Mouse (Mus musculus) skeletal muscle tissue, adult 2 months (tissue): Measurements from ENCODE around the gene Morn3.
A peak's percentile ranks its signal among the peaks of the same experiment; 100 is the strongest.

Experiments used
- DNase-seq: peaks from one replicate; pipeline ENCODE4 v3.0.0-alpha.2; 2012; ENCODE audit warnings: low read depth, low spot score

Morn3 gene

DNA sequence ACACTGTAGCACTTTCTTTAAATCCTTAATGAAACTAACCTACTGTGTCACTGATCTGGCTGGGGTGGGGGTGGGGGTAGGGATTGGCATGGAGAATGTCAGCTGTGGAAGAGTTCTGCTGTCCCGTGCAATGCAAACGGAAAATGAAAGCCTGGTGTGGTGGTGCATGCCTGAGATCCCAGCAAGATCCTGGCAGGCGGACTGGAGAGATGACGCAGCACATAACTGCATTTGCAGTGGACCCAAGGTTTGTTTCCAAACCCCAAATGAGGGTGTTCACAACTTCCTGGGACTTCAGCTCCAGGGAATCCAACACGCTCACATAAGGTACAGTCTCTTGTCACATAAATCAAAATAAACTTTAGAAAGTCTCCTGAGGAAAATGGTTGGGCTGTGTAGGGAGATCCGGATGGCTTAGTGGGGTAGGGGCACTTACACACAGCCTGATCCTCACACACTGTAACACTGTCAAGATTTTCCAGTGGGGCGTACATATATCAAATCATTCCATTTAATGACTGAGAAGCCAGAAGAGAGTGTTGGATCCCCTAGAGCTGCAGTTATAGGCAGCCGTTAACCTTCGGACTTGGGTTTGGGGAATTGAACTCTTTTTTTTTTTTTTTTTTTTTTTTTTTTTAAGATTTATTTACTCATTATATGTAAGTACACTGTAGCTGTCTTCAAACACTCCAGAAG lies 14.0 kb upstream of the Morn3 start:
- DNase-seq, result peak; percentile 70

DNA sequence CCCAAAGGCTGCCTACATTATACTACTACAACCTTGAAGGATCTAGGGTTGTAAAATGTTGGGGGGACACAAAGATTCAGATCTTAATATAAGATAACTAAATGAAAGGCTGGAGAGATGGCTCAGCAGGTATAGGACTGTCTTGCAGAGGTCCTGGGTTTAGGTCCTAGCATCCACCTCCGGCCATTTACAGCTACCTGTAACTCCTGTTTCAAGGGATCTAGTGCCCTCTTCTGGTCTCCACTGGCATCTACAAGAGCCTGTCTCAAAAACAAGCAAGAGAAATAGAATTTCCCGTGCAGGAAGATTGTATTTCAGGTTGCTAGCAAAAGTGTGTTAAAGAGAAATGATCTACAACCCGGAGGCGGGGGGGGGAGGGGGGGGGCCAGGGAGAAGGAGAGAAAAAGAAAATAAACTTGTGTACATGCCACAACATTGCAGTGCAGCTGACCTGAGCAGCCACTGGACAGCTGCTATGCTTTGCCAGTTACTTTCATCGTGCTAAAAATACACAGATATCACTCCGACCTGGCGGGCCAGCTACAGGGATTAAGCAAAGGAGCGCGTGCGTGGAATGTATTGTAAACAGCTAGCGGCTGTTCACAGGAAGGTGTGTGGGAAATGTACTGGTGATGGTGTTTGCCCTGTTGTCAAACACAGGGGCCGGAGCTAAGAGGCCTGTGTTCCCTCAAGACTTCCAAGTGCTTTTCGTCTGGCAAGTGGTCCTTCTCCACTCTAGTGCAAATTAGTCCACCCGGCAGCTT lies 13.1 kb upstream of the Morn3 start:
- DNase-seq, result peak; percentile 78

DNA sequence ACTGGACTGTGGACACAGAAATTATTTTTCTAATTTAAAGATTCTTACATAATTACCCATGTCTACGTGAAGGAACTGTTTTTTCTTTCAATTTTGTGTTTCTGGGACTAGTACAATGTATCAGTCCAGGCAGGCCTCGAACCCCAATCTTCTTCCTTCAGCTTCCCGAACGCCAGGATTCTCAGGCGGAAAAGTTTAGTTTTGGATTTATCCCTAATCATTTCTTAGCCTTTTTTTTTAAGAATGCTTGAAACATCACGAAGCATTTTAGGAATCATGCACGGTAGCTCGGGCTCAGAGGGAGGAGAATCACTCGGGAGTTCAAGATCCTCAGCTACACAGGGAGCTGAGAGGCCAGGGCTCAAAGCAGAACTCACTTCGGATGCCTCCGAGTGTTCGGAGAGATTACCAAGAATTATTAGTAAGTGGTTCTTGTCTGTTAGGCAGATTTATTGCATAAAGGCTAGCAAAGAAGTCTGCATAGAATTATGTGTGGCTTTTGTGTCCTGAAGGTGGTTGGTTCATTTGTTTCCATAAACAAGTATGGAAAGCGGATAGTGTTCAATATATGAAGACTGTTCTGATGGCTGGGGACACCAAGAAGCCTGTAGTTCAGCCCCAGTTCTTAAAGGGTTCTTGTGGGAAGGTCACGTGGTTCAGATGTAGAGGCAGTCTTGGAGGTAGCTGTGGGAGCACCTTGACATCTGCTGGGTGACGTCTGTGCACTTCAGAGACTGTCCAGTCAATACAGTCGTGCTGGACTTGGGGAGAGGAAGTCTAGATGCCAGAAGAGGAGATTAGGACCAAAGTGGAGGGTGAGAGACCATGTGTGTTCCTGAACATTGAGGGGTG lies 11.7 kb upstream of the Morn3 start:
- DNase-seq, result no peak

DNA sequence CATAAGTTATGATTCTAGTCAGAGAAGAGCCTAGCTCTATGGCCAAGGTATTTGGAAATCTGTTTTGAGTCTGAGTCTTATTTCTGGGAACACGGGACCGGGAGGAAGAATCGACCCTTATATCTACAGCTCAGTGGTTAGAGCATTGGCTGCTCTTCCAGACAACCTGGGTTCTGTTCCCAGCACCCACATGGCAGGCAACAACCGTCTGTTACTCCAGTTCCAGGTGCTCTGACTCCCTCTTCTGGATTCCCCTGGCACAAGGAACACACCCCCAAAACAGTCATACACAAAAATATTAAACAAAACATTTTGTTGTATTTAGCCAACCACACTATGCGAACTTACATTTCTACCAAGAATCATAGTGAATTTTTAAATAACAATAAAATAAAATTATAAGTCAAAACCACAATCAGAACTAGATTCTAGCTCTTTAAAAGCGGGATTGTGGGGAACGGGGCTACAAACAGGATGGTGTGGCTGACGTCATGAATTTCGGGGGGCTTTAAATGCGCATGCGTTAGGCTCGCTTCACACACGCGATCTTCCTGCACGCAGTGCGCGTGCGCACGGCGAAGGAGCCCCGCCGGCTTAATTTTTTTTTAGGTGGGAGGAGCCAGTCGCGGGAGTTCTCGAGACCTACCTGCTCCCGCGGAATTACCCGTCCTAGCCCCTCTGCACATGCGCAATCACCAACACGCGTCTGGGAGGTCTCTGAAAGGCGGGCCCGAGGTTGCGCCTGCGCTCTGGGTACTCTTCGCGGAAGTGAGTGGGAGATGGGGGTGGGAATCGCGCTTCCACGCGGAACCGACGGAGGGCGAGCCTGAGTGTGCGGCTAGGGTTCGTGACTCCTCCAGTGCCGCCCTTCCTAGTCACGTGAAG lies 10.8 kb upstream of the Morn3 start:
- peak; percentile 100 for DNase-seq

DNA sequence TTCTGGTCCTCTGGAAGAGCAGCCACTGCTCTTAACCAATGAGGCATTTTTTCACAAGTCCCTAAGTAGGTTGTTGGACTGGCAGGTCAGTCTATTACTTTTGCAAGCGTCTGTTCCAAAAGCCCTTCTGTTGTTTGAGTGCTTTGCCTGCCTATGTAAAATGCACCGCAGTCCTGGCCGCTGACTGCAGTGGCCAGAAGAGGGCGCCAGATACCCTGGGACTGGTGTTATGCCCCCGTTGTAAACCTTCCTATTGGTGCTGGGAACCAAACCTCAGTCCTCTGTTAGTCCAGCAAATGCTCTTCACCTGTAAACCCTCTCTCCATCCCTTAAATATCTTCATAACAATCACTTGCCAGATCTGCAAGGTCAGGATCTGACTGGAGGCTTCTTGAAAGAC lies 4.9 kb upstream of the Morn3 start:
- DNase-seq, result no peak

DNA sequence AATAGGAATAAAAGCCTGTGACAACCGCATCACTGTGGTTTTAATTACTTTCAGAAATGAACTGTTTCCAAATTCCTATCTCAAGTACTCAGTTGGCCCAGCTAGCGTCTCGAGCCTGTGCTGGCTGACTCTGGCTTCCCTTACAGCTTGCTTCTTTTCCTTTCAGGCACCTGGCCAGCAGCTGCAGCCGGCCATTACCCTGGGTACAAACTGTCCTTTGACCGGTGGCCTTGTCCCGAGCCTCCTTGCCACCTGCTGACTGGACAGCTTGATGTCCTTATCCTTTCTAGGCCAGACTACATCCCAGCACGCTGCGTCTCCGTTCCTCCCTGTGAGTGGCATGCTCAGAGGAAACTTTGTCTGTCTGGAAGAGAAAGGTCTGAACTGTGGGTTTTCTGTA lies 4.1 kb upstream of the Morn3 start:
- DNase-seq, result peak; percentile 94

DNA sequence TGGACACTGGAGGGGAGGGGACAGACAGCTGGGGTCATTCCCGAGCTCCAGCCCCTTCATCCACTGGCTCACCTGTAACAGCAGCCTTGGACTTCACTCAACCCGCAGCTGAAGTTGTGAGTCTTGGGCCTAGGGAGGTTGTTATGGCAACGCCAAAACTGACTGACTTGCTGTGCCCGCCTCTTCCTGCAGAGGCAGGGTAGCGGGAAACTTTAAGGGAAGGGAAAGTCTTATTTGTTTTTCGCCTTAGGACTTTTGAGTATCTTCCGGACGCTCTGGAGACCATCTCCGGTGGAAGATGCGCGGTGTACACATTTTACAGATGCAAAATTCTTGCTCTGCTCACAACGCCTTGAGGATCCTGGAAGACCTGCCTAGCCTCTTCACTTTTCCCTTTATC lies 2.5 kb upstream of the Morn3 start:
- no peak for DNase-seq

DNA sequence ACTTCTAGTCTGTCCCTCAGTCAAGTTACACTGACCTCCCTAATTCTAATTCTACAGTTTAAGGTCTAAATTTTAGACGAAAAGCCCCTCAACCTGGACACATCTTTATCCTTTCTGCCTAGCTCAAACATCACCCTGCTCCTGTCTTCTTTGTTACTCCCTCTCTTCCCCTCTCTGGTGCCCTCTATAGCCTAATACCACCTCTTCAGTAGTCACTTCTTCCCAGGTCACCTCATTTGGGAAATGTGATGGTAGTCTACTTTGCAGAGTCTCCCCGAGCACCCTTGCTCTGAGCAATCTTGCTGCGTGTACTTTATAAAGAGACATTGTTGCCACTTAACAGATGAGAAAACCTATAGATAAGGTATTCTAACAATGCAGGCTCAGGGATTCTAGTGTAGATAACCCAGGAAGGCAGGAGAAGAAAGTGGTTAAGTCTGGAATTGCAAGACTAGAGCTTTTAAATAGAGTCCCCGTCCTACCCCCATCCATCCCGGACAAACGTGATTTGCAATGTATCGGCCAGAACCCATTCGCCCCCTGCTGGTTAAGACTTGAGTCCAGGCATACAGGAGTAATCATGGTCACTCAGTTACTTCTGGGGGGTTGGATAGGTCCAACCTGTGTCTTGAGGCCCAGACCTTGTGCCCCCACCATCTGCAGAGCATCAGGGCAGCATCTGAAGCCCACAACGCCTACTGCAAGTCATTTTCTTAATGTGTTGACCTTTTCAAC lies 1.1 kb downstream of the Morn3 start:
- peak; percentile 69 for DNase-seq

DNA sequence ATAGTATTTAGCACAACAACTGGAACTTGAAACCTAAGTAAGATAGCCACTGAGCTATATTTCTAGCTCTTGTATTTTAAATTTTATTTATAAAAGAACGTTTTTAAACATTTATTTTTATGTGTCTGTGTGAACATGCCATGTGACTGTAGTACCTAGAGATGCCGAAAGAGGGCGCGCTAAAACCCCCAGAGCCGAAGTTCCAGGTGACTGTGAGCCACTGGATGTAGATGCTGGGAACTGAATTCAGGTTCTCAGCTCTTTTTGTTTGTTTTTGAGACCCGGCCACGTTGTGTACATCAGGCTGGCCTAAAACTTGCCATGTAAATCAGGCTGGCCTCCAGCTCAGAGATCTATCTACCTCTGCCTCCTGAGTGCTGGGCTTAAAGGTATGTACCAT lies 3.0 kb downstream of the Morn3 start:
- no peak for DNase-seq

DNA sequence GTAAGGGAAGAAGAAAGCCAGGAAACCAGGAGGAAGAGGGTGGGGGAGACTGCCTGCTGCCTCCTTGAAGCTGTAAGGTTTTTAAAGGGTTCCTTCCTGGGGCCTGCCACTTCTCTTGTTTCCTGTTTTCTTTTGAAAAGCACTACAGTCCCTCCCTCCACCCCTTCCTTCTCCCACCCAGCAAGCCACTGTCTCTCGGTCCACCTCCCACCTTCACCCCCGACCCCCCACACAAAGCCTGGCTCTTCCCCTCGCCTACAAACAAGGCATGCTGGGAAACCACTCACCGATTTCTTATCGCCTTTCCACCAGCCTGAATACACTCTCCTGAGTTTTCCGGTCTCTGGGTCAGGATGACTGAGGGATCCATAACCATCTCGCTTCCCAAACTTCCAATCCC lies 6.0 kb downstream of the Morn3 start:
- no peak for DNase-seq

DNA sequence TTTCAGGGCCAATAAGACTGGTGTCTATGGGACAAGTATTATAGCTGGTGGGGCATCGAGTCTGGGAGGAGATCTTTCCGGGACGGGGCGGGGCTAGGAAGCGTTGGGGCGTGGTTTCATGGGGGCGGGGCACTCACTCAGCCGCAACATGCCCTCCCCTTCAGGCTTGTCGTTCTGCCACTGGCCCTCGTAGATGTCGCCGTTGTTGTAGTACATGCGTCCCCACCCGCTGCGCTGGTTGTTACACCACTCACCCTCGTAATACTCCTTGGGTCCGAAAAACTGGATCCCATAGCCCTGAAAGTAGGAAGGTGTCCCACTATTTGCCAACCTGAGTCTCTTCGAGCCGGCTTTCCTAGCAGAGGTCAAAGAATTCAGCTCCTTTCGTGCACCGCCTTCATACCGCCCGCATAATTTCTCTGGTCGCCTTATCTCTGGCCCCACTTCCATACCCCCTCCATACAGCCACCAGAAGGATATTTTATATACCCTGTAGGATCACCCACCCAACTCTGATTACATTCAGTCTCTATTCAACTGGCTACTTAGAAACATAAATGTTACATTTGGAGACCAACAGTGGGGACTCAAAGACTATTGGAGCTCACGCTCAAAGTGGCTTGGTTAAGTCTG lies 7.6 kb downstream of the Morn3 start:
- peak; percentile 69 for DNase-seq

DNA sequence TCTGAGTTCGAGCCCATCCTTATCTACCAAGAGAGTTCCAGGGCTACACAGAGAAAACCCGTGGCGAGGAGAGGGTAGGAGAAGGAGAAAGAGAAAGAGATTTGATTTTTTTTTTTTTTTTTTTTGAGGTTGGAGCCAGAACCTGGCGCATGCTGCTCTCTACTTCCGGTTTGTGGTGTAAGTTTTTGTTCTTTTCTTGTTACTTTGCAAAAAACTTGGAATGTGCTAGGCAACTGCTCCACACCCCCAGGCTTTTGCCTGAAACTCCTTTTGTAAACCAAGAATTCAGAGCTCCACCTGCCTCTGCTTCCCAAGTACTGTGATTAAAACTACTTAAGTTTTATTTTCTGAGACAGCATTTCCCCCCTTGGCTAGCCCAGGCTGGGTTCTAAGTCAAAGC lies 8.7 kb downstream of the Morn3 start:
- DNase-seq, result no peak

DNA sequence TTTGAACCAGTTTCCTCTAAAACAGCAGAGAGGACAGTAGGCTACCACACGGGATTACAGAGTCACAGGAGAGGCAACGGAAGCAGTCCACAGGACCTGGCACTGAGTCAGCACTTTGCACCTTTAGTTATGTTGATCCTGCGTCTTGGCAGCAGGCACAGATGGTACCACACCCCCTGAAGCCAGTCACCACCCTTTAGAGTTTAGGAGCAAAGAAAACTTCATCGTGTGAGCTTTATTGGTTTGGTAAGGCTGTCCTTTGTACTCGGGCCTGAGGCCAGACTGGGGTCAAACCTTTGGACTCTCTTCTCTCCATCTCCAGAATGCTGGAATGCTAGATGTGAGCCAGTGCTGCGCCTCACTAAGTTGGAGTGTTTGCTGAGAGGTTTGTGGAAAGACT lies 11.3 kb downstream of the Morn3 start:
- DNase-seq, result no peak

DNA sequence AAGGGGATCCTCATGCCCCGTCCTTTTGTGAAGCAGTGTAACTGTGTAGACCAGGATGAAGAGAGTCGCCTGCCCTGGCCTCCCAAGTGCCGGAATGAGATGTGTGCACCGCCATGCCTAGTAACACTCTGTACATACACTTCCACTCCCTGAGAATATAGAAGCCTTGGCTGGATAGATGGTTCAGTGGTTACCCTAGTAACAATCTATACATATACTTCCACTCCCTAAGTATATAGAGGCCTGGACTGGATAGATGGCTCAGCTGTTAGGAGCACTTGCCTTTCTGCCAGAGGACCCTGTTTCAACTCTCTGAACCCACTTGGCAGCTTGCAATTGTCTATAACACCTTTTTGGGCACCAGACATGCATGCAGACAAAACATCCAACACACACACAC lies 11.7 kb downstream of the Morn3 start:
- DNase-seq, result no peak

DNA sequence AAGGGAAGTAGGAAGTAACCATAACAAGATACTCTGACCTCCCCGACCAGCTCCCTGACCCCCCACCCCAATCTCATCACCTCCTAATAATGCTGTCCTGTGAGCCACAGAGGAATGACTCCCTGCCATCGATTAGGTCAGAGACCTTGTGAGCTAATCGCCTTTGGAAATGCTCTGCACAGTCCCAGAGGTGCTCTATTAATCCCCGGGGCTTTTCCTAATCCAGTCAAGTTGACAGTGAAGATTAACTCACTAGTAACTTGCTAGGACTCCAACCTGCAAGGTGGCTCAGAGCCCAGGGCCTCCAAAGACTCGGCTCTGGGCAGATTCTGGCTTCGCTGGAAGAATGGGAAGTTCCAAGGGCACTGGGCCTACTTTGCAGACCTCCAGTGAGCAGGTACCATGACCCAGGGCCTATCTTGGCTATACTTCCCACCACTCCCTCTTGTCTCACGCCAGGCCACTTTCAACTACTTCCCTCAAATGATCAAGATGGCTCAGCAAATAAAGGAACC lies 13.1 kb downstream of the Morn3 start:
- no peak for DNase-seq

DNA sequence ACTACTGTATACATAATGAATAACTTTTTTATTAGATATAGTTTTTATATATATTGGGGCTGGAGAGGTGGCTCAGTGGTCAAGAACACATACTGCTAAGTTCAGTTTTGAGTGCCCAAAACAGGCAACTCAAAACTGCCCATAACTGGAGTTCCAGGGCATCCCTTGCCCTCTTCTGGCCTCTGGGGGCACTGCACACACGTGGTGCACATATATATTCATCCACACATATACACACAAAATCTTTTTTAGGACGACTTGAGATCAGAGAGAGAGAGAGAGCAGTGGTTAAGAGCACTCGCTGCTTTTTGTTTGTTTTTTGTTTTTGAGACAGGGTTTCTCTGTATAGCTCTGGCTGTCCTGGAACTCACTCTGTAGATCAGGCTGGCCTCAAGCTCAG lies 15.5 kb downstream of the Morn3 start:
- no peak for DNase-seq

DNA sequence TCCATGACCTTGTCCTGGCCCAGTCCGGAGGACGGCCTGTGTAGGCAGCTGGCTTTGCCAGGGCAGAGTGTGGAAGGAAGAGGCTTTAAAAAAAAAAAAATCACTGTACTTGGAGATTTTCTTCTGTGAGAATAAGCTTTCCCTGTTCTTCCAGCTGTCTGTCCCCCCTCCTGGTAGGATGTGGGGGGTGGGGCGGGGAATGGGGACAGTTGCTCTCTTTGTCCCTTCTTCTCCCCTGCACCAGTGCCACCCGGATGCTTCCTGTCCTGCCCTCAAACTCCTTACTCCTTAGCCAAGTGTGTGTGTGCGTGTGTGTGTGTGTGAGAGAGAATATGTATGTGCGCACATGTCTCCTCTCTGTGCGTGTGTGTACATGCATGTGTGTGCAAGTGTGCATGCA lies 17.1 kb downstream of the Morn3 start:
- DNase-seq, result no peak

DNA sequence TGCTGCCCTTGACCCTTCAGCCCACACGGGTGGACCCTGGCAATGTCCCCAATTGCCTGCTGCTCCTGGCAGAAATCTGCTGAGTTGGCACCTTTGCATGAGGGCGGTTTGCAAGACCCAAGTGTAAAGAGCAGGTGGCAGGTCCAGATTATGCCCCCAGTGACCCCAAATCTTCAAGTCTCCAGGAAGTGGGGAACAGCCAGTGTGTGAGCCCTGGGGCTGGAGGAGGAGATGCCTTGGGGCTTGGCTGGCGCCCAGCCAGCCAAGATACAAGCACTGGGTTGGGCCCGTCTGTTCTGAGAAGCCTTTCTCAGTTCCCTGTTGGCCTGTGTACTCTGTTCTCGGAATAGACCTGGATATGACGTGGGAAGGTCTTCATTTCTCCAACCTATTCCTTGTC lies 19.4 kb downstream of the Morn3 start:
- DNase-seq, result peak; percentile 70

DNA sequence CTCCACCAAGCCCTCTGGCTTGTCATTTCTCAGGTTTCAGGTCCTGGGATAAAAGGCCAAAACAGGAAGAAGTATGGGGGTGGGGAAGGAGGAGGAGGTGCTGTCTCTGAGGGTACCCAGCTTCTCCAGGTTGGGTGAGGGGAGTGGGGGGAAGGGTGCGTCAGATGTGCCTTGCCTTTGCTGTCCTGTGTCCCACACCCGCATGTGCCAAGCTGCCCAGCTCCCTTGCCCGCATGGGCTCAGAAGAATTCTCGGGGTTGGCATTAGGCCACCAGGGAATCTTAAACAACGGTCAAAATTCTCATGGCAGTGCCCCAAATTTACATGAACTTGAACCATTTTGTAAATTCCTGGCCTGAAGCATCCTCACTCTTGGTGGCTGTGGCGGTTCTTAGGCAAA lies 20.4 kb downstream of the Morn3 start:
- DNase-seq, result no peak

DNA sequence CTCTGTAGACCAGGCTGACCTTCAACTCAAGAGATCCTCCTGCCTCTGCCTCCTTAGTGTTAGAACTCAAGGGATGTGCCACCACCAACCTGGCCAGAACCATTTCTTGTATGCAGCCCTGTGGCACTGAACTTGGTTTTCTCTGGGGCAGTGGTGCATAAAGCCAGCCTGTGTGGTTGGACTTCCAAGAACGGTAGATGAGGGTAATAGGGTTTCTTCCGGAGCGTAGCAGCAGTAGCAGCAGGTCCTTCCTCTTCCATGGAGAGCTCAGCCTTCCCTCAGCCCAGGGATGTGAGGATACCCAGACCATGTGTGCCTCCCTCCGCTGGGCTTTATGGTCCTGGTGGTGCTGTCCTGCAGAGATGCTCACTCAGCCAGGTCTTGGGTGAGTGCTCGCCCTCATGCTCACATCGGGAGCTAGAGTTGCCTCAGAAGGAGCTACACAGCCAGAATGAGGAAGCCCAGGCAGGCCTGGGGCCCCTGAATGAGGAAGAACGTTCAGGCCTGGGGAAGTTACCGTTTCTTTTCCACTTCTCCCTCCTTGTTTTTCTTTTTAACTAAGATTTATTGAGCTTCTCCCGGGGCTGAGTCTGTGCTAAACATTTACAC lies 21.7 kb downstream of the Morn3 start:
- DNase-seq, result no peak
